Mouse (Mus musculus): ENCODE results near the gene Slc27a5. TPM values are rescaled to one million over a fixed set of nuclear protein-coding genes. Genes with fewer than 3 reads are reported as not detected.

Gene Slc27a5
- polyA plus RNA-seq, 1 experiment, result 0.05 TPM

DNA sequence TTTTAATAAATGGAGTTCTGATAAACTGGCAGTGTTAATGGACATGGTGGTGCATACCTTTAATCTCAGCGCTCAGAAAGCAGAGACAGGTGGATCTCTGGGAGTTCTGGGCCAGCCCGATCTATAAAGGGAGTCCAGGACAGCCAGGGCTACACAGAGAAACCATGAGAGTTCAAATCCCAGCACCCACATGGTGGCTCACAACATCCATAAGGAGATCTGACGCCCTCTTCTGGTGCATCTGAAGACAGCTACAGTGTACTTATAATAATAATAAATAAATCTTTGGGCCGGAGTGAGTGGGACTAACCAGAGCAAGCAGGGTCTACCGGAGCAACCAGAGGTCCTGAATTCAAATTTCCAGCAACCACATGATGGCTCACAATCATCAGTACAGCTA lies 5.4 kb upstream of the Slc27a5 start:
- H3K79me3 ChIP-seq (ENCODE audit: low read depth), result peaks cover 4% of the 10 kb centered on the region
- TF ChIP-seq MYOG (IDR thresholded peaks at IDR 0.05; ENCODE audit: control insufficient read depth, extremely low read depth, insufficient read length), result no peak
- TF ChIP-seq MYOD1 (IDR thresholded peaks at IDR 0.05; ENCODE audit: control insufficient read depth, insufficient read length, low read depth), result no peak
- no peak for TF ChIP-seq FOSL1 (IDR thresholded peaks at IDR 0.05; ENCODE audit: insufficient read depth, low read length, poor library complexity, severe bottlenecking)
- TF ChIP-seq USF1 (IDR thresholded peaks at IDR 0.05; ENCODE audit: low read depth), result no peak
- TF ChIP-seq CEBPB (IDR thresholded peaks at IDR 0.05; ENCODE audit: low read depth), result no peak
- TF ChIP-seq CTCF (IDR thresholded peaks at IDR 0.05; ENCODE audit: control insufficient read depth, insufficient read depth, insufficient read length), result no peak
- no peak for TF ChIP-seq MAX (IDR thresholded peaks at IDR 0.05)

DNA sequence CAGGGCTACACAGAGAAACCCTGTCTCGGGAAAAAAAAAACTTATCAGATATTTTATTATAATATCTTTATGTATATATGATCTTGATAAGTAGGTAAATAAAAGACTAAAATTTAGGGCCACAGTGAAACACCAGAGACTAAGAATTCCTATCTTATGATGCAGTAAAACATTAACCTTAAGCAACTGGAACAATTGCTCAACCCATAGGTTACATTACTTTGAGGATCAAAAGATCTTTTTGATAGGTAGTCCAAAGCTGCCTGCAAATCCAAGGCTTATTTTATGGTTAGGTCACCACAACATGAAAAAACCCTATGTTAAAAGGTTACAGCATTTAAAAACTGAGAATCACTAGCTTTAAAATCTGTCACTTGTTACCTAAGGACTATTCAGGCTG lies 3.6 kb upstream of the Slc27a5 start:
- Histone ChIP-seq H3K27me3 (ENCODE audit: control insufficient read depth, insufficient read depth, insufficient read length) (no peaks in the 10 kb centered on the region), H3K4me3 (ENCODE audit: insufficient read depth, poor library complexity, severe bottlenecking) (no peak overlapping the region), H3ac (ENCODE audit: control insufficient read depth, insufficient read length, low read depth) (no peak overlapping the region), H3K79me2 (ENCODE audit: control insufficient read depth, insufficient read depth) (no peaks in the 10 kb centered on the region), H3K79me3 (ENCODE audit: low read depth) (peaks cover 2% of the 10 kb centered on the region), H3K36me3 (ENCODE audit: control insufficient read depth, insufficient read depth) (peaks cover 10% of the 10 kb centered on the region)
- no peak for TF ChIP-seq FOSL1 (IDR thresholded peaks at IDR 0.05; ENCODE audit: insufficient read depth, low read length, poor library complexity, severe bottlenecking)
- TF ChIP-seq USF1 (IDR thresholded peaks at IDR 0.05; ENCODE audit: low read depth), result no peak
- TF ChIP-seq CTCF (IDR thresholded peaks at IDR 0.05; ENCODE audit: control insufficient read depth, insufficient read depth, insufficient read length), result no peak
- no peak for TF ChIP-seq CEBPB (IDR thresholded peaks at IDR 0.05; ENCODE audit: low read depth)
- no peak for TF ChIP-seq MYOD1 (IDR thresholded peaks at IDR 0.05; ENCODE audit: control insufficient read depth, insufficient read length, low read depth)
- no peak for TF ChIP-seq MAX (IDR thresholded peaks at IDR 0.05)
- TF ChIP-seq MYOG (IDR thresholded peaks at IDR 0.05; ENCODE audit: control insufficient read depth, extremely low read depth, insufficient read length), result no peak

More for the DNA sequence above, 5.4 kb upstream of the Slc27a5 start:
- Histone ChIP-seq H3K36me3 (ENCODE audit: control insufficient read depth, insufficient read depth) (peaks cover 14% of the 10 kb centered on the region), H3K27me3 (ENCODE audit: control insufficient read depth, insufficient read depth, insufficient read length) (no peaks in the 10 kb centered on the region), H3ac (ENCODE audit: control insufficient read depth, insufficient read length, low read depth) (no peak overlapping the region), H3K79me2 (ENCODE audit: control insufficient read depth, insufficient read depth) (peaks cover 7% of the 10 kb centered on the region), H3K4me3 (ENCODE audit: insufficient read depth, poor library complexity, severe bottlenecking) (no peak overlapping the region)

DNA sequence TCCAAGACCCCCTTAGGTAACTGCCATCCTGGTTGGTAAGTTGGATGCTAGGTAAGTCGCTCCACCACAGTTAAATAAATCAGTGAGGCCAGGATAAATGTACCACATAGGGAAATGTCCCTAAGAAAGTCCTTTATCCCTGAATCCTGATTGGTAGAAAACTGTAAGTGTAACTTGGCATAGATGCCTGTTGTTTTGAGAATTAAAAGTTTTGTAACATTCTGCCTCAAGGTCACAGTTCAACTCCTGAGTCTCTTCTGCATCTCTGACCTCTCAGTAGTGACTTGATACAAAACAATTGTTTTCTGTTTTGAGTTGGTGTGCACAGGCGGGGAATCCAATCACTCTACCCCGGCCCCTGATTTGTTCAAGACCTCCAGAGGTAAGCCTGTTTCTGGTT lies 859 bp upstream of the Slc27a5 start, which contains the start of gene Trim28:
TSS of gene Trim28 (plus strand) at position 264 of the 400 bp plus-strand sequence.
- no peak within 1 kb of the TSS for H3ac ChIP-seq (ENCODE audit: control insufficient read depth, insufficient read length, low read depth)
- no peak within 1 kb of the TSS for H3K4me3 ChIP-seq (ENCODE audit: insufficient read depth, poor library complexity, severe bottlenecking)
- H3K79me3 ChIP-seq (ENCODE audit: low read depth), result no peaks in the 10 kb centered on the region
- no peaks in the 10 kb centered on the region for H3K36me3 ChIP-seq (ENCODE audit: control insufficient read depth, insufficient read depth)
- TF ChIP-seq CTCF (IDR thresholded peaks at IDR 0.05; ENCODE audit: control insufficient read depth, insufficient read depth, insufficient read length), result no peak
- TF ChIP-seq FOSL1 (IDR thresholded peaks at IDR 0.05; ENCODE audit: insufficient read depth, low read length, poor library complexity, severe bottlenecking), result no peak
- no peak for TF ChIP-seq MYOD1 (IDR thresholded peaks at IDR 0.05; ENCODE audit: control insufficient read depth, insufficient read length, low read depth)
- TF ChIP-seq CEBPB (IDR thresholded peaks at IDR 0.05; ENCODE audit: low read depth), result no peak
- TF ChIP-seq MAX (IDR thresholded peaks at IDR 0.05), result no peak
- H3K79me2 ChIP-seq (ENCODE audit: control insufficient read depth, insufficient read depth), result no peaks in the 10 kb centered on the region
- H3K27me3 ChIP-seq (ENCODE audit: control insufficient read depth, insufficient read depth, insufficient read length), result no peaks in the 10 kb centered on the region

DNA sequence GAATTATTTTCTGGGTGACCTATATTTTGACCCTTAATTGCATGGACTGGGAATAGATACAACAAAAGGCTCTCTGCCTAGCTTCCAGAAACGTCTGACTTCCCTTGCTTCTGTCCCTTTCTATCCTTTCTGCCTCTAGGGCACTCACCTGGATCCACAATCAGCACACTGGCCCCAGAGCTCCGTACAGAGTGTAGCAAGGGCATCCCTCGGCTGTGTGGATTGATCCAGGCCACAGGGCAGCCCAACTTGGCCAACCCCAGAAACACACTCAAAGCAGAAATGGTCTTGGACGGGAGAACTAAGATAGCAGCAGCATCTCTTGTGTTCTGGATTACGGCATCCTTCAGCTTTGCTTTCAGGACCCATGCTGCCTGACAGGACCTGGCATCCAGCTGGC lies 762 bp downstream of the Slc27a5 start:
- no peak overlapping the region for H3K4me3 ChIP-seq (ENCODE audit: insufficient read depth, poor library complexity, severe bottlenecking)

DNA sequence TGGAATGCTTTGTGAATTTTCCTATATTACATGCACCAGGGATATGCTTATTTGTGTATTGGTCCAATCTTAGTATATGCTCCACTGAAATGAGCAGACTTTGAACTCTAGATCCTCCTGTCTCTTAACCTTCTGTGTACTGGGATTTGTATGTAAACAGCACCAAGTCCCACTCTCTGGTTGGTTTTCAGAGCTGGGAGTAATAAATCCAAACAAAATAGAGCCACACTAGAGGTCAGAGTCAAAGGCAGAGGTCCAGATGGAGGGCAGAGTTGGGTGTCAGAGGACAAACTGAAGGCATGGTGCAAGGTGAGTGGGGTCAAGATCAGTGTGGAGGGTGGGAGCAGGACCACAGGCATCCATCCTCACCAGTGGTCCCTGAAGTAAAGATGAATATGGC lies 2.1 kb downstream of the Slc27a5 start:
- no peaks in the 10 kb centered on the region for H3K79me3 ChIP-seq (ENCODE audit: low read depth)
- no peaks in the 10 kb centered on the region for H3K79me2 ChIP-seq (ENCODE audit: control insufficient read depth, insufficient read depth)
- no peaks in the 10 kb centered on the region for H3K27me3 ChIP-seq (ENCODE audit: control insufficient read depth, insufficient read depth, insufficient read length)
- H3ac ChIP-seq (ENCODE audit: control insufficient read depth, insufficient read length, low read depth), result no peak overlapping the region
- no peak overlapping the region for H3K4me3 ChIP-seq (ENCODE audit: insufficient read depth, poor library complexity, severe bottlenecking)
- TF ChIP-seq USF1 (IDR thresholded peaks at IDR 0.05; ENCODE audit: low read depth) (no peak), MYOD1 (IDR thresholded peaks at IDR 0.05; ENCODE audit: control insufficient read depth, insufficient read length, low read depth) (no peak), FOSL1 (IDR thresholded peaks at IDR 0.05; ENCODE audit: insufficient read depth, low read length, poor library complexity, severe bottlenecking) (no peak), MAX (IDR thresholded peaks at IDR 0.05) (no peak), MYOG (IDR thresholded peaks at IDR 0.05; ENCODE audit: control insufficient read depth, extremely low read depth, insufficient read length) (no peak), CTCF (IDR thresholded peaks at IDR 0.05; ENCODE audit: control insufficient read depth, insufficient read depth, insufficient read length) (no peak), CEBPB (IDR thresholded peaks at IDR 0.05; ENCODE audit: low read depth) (no peak)
- no peaks in the 10 kb centered on the region for H3K36me3 ChIP-seq (ENCODE audit: control insufficient read depth, insufficient read depth)

More for the DNA sequence above, 762 bp downstream of the Slc27a5 start:
- Histone ChIP-seq H3K27me3 (ENCODE audit: control insufficient read depth, insufficient read depth, insufficient read length) (no peaks in the 10 kb centered on the region), H3ac (ENCODE audit: control insufficient read depth, insufficient read length, low read depth) (no peak overlapping the region), H3K79me2 (ENCODE audit: control insufficient read depth, insufficient read depth) (no peaks in the 10 kb centered on the region), H3K36me3 (ENCODE audit: control insufficient read depth, insufficient read depth) (no peaks in the 10 kb centered on the region), H3K79me3 (ENCODE audit: low read depth) (no peaks in the 10 kb centered on the region)
- no peak for TF ChIP-seq USF1 (IDR thresholded peaks at IDR 0.05; ENCODE audit: low read depth)
- no peak for TF ChIP-seq CTCF (IDR thresholded peaks at IDR 0.05; ENCODE audit: control insufficient read depth, insufficient read depth, insufficient read length)
- no peak for TF ChIP-seq MAX (IDR thresholded peaks at IDR 0.05)
- TF ChIP-seq MYOG (IDR thresholded peaks at IDR 0.05; ENCODE audit: control insufficient read depth, extremely low read depth, insufficient read length), result no peak

DNA sequence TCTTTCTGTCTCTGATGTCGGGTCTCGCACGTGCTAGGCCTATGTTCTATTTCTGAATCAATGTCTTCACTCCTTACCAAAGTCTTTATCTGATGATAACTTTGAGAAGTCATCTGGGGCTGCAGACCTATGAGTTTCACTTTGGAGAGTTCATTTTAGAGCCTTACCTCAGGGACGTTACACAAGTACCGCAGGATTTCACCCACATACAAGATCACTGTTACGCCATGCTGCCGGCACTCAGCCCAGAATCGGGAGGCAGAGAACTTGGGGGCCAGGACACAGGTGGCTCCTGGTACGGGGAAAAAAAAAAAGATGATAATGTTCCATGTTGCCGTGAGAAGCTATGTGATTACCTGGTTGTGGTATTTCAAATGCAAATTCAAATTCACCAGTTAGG lies 4.8 kb downstream of the Slc27a5 start:
- H3K79me3 ChIP-seq (ENCODE audit: low read depth), result no peaks in the 10 kb centered on the region
- H3K79me2 ChIP-seq (ENCODE audit: control insufficient read depth, insufficient read depth), result no peaks in the 10 kb centered on the region
- TF ChIP-seq FOSL1 (IDR thresholded peaks at IDR 0.05; ENCODE audit: insufficient read depth, low read length, poor library complexity, severe bottlenecking) (no peak), CTCF (IDR thresholded peaks at IDR 0.05; ENCODE audit: control insufficient read depth, insufficient read depth, insufficient read length) (no peak), MAX (IDR thresholded peaks at IDR 0.05) (no peak), USF1 (IDR thresholded peaks at IDR 0.05; ENCODE audit: low read depth) (no peak), MYOG (IDR thresholded peaks at IDR 0.05; ENCODE audit: control insufficient read depth, extremely low read depth, insufficient read length) (no peak), CEBPB (IDR thresholded peaks at IDR 0.05; ENCODE audit: low read depth) (no peak), MYOD1 (IDR thresholded peaks at IDR 0.05; ENCODE audit: control insufficient read depth, insufficient read length, low read depth) (no peak)
- H3K27me3 ChIP-seq (ENCODE audit: control insufficient read depth, insufficient read depth, insufficient read length), result no peaks in the 10 kb centered on the region
- H3K36me3 ChIP-seq (ENCODE audit: control insufficient read depth, insufficient read depth), result no peaks in the 10 kb centered on the region
- H3ac ChIP-seq (ENCODE audit: control insufficient read depth, insufficient read length, low read depth), result no peak overlapping the region
- H3K4me3 ChIP-seq (ENCODE audit: insufficient read depth, poor library complexity, severe bottlenecking), result no peak overlapping the region

All from C2C12 (cell line).